Mouse (Mus musculus) Muller cell, postnatal 12 days (primary cell): ENCODE results near the gene Hist2h2bb.

ENCODE experiments used
- DNase-seq: peaks from one replicate; pipeline ENCODE4 v3.0.0-alpha.2; 2015; ENCODE audit errors: inconsistent ontology term

Gene Hist2h2bb

DNA sequence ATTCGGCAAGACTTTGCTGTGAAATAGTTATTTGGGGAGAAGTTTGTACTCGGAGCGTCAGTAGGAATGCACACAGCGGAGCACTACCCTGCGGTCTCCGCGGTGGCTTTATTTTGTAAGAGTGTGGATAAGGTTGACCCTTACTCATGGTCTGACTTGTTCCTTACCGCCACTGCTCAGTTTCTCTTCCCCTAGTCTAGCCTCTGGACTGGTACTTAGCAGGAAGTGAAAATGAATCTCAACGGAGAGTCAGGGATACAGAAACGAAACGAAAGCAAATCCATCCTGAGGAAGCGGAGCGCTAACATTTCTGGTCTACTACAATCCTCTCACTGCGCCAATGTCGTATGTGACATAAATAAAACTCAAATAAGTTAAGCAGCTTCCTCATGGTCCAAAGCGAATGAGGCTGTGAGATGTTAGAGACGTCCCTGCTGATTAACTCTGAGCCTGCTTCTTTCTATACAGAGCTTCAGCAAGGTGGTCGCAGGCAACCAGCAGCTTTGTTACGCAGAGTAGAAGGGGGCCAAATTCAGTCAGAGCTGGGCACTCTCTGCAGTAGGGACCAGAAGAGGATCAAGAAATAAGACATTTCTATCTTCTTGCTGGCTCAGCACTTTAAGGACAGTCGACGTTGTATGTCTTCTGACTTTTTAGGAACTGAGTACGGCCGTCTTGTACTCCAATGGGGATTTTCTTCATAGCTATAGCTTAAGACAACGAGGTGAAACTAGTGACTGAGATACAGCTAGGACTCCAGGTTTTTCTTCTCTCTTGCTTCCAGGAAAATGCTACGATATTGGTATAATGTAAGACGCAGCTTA, 31.4 kb downstream of the Hist2h2bb start:
- DNase-seq = no peak

DNA sequence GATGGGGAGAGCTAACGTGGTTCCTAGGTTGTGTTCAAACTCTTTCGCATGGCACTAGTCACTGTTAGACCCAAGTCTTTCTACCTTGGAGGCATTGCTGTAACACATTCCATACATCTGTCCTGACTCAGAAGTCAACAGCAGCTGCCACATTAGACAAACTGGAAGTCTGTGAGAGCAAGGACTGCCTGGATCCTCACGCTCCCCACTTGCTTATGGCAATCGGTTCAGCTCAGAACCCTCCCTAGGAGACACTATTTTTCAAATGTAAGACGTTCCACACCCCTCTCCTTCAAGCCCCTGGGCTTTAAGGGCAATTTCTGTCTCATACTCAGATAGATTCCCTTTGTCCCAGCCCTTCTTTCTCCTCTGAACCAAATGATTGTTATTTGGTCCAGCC, 32.5 kb downstream of the Hist2h2bb start:
- DNase-seq = no peak

DNA sequence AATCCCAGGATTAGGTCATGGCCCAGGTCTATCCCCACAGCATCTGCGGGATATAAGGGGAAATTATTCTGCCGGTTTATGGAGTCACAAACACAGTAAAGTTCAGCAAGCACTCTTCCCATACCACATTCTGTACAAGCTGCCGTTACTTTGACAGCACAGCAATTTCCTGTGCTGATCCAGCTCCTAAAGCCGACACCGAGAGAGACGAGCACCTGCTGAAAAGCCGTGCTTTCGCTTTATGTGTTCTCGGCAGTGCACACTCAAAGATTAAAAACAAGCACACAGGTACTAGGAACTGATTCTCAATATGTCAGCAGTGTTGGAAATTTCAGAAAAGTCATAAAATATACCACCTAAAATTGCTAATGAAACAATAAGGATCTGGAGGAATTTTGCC, 37.0 kb downstream of the Hist2h2bb start:
- DNase-seq = no peak

DNA sequence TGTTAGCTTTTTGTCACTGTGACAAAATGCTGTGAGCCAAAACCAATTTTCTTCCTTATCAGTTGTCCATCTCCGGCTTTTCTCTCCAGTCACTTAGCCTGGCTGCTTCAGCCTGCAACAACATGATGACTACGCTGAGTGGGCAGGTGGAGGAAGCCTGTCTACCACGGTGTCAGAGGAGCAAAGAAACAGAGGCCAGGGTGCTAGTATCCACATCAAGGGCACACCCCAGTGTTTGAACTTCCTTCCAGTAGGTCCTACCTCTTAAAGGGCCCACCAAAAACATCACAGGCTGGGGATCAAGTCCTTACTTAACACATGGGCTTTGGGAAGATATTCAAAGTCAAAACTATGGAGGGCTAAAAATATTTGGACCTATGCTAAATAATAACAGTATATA, 39.9 kb downstream of the Hist2h2bb start:
- DNase-seq = no peak

DNA sequence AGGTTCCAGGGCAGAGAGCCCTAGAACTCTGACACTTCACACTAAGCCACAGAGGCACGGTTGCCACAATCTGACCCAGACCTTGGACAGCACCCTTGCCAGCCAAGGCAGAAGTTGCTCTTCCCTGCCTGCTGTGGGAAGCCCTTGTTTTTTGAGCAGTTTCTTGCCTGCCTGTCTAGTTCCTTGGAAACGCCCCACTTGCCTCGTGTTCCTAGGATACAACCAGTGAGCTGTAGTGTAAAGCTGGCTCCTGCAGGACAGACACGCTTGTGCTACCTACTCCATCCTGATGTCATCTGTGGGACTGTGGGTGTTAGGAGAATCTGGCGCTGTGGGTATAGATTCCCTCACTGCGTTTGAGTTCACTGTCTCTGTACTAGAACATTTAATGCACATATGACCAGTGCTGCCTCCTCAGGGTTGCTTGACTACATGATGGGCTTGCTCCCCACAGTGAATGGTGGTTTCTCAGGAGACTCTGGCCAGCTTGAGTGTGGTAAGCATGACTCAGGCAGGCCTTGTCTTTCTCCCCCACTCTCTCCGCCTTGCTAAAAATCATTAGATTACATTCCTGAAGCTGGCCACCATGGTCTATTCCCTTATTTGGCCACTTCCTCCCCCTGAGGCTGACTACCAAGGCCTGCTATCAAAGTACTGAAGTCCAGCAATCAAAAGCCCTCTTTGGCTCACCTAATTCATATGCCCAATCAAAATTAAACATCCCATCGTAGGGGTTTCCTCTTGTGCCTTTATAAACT, 43.0 kb downstream of the Hist2h2bb start:
- no peak for DNase-seq
